Mouse (Mus musculus) myocyte (in vitro differentiated cells): ENCODE data around the gene Tmem91. TPM values are rescaled to one million over a fixed set of nuclear protein-coding genes. Genes with fewer than 3 reads are reported as not detected.

Experiments
- H3K27me3 ChIP-seq: one replicate; pipeline ENCODE4 v1.6.1; 2011; ENCODE audit not compliant: control insufficient read depth, insufficient read depth, insufficient read length
- H3K36me3 ChIP-seq: one replicate; pipeline ENCODE4 v1.6.1; 2011; ENCODE audit not compliant: control insufficient read depth, insufficient read depth
- H3K4me2 ChIP-seq: one replicate; pipeline ENCODE4 v1.6.1; 2011; ENCODE audit warnings: low read depth, control low read depth
- H3K4me3 ChIP-seq: one replicate; pipeline ENCODE4 v1.5.1; 2011; ENCODE audit warnings: mild to moderate bottlenecking, control low read depth, moderate library complexity
- H3K79me2 ChIP-seq: one replicate; pipeline ENCODE4 v1.6.1; 2011; ENCODE audit not compliant: control insufficient read depth, insufficient read depth
- H3ac ChIP-seq: one replicate; pipeline ENCODE4 v1.6.1; 2011; ENCODE audit not compliant: control insufficient read depth, insufficient read length
- CEBPB ChIP-seq: IDR thresholded peaks from 2 replicates; pipeline ENCODE4 v1.6.1; 2011; ENCODE audit warnings: mild to moderate bottlenecking, moderate library complexity; ENCODE audit not compliant: poor library complexity, insufficient read depth, severe bottlenecking
- E2F4 ChIP-seq: IDR thresholded peaks from one replicate; pipeline ENCODE4 v1.6.1; 2011; ENCODE audit warnings: mild to moderate bottlenecking, control low read depth, moderate library complexity; ENCODE audit not compliant: insufficient read depth
- MAX ChIP-seq: IDR thresholded peaks from one replicate; pipeline ENCODE4 v1.6.1; 2011; ENCODE audit warnings: low read depth, mild to moderate bottlenecking, control low read depth
- MYOD1 ChIP-seq, 3 experiments: IDR thresholded peaks; one replicate each; pipeline ENCODE4 v1.6.1; 2011; ENCODE audit warnings: control low read depth in 2 of 3, low read depth in 2 of 3, mild to moderate bottlenecking in 2 of 3, moderate library complexity in 1 of 3; ENCODE audit not compliant: insufficient read length in 2 of 3, control insufficient read depth in 1 of 3
- MYOG ChIP-seq, 3 experiments: IDR thresholded peaks; one replicate each; pipeline ENCODE4 v1.6.1; 2011; ENCODE audit warnings: control low read depth in 2 of 3, low read depth in 2 of 3, mild to moderate bottlenecking in 2 of 3; ENCODE audit not compliant: insufficient read length in 2 of 3, control insufficient read depth in 1 of 3, insufficient read depth in 1 of 3
- POLR2A ChIP-seq: IDR thresholded peaks from one replicate; pipeline ENCODE4 v1.6.1; 2011; ENCODE audit warnings: low read depth, mild to moderate bottlenecking, control low read depth, moderate library complexity; ENCODE audit not compliant: insufficient read length
- POLR2AphosphoS2 ChIP-seq: IDR thresholded peaks from one replicate; pipeline ENCODE4 v1.6.1; 2011; ENCODE audit warnings: low read depth, control low read depth; ENCODE audit not compliant: insufficient read length
- REST ChIP-seq: IDR thresholded peaks from one replicate; pipeline ENCODE4 v1.6.1; 2011; ENCODE audit warnings: mild to moderate bottlenecking, control low read depth, moderate library complexity; ENCODE audit not compliant: insufficient read depth, insufficient read length
- SRF ChIP-seq: IDR thresholded peaks from one replicate; pipeline ENCODE4 v1.6.1; 2011; ENCODE audit warnings: low read depth; ENCODE audit not compliant: control insufficient read depth, insufficient read length
- TCF12 ChIP-seq: IDR thresholded peaks from one replicate; pipeline ENCODE4 v1.6.1; 2011; ENCODE audit warnings: mild to moderate bottlenecking, control low read depth; ENCODE audit not compliant: poor library complexity, insufficient read depth, severe bottlenecking
- TCF3 ChIP-seq: IDR thresholded peaks from one replicate; pipeline ENCODE4 v1.6.1; 2011; ENCODE audit warnings: low read depth, control low read depth; ENCODE audit not compliant: insufficient read length
- USF1 ChIP-seq: IDR thresholded peaks from one replicate; pipeline ENCODE4 v1.6.1; 2011; ENCODE audit warnings: low read depth, mild to moderate bottlenecking, control low read depth, moderate library complexity
- polyA plus RNA-seq: library from polyadenylated mRNA; unstranded; fragments of >200 nt; fragmentation: generic; extraction: Trizol; gene quantifications from one replicate; pipeline ENCODE4 v1.2.1, GENCODE M21; 2012; ENCODE audit warnings: missing spikeins

Tmem91 gene
- polyA plus RNA-seq, 1 experiment, result 0.40 TPM

- Histone ChIP-seq H3K4me3 (no peak overlapping the region), H3K79me2 (no peaks in the 10 kb centered on the region), H3K36me3 (no peaks in the 10 kb centered on the region), H3K4me2 (no peak overlapping the region), H3ac (no peak overlapping the region), H3K27me3 (no peaks in the 10 kb centered on the region)
- TF ChIP-seq MAX (no peak), MYOD1 (IDR thresholded peaks at IDR 0.05; ENCODE audit: control insufficient read depth in 1 of 3, insufficient read length in 2 of 3, low read depth in 2 of 3) (no peak), TCF12 (no peak), CEBPB (no peak), REST (no peak), USF1 (no peak), E2F4 (no peak), MYOG (IDR thresholded peaks at IDR 0.05; ENCODE audit: control insufficient read depth in 1 of 3, insufficient read depth in 1 of 3, insufficient read length in 2 of 3, low read depth in 2 of 3) (no peak)
Observed at GRCm38 (mm10) chr7:25649839-25650238, 25.1 kb downstream of the Tmem91 start.

- Histone ChIP-seq H3K27me3 (no peaks in the 10 kb centered on the region), H3K36me3 (no peaks in the 10 kb centered on the region), H3K79me2 (no peaks in the 10 kb centered on the region), H3K4me2 (no peak overlapping the region), H3K4me3 (no peak overlapping the region), H3ac (no peak overlapping the region)
- TF ChIP-seq POLR2AphosphoS2 (no peak), CEBPB (no peak), POLR2A (no peak)
Observed at GRCm38 (mm10) chr7:25647574-25648123, 27.3 kb downstream of the Tmem91 start.

- H3K27me3 ChIP-seq, result no peaks in the 10 kb centered on the region
- H3ac ChIP-seq, result no peak overlapping the region
- H3K4me2 ChIP-seq, result no peak overlapping the region
Observed at GRCm38 (mm10) chr7:25645074-25645473, 29.9 kb downstream of the Tmem91 start.

GRCm38 (mm10) chr7:25644631-25645030 is 30.3 kb downstream of the Tmem91 start:
- H3K4me2 ChIP-seq, result no peak overlapping the region
- no peak overlapping the region for H3K4me3 ChIP-seq
- no peaks in the 10 kb centered on the region for H3K27me3 ChIP-seq
- H3K79me2 ChIP-seq, result no peaks in the 10 kb centered on the region
- no peak overlapping the region for H3ac ChIP-seq
- H3K36me3 ChIP-seq, result no peaks in the 10 kb centered on the region
- TF ChIP-seq TCF3 (no peak), REST (no peak), MAX (no peak), SRF (no peak), POLR2A (no peak), TCF12 (no peak), POLR2AphosphoS2 (no peak), MYOD1 (IDR thresholded peaks at IDR 0.05; ENCODE audit: control insufficient read depth in 1 of 3, insufficient read length in 2 of 3, low read depth in 2 of 3) (no peak), E2F4 (no peak), CEBPB (no peak), USF1 (no peak), MYOG (IDR thresholded peaks at IDR 0.05; ENCODE audit: control insufficient read depth in 1 of 3, insufficient read depth in 1 of 3, insufficient read length in 2 of 3, low read depth in 2 of 3) (no peak)

More at GRCm38 (mm10) chr7:25645074-25645473, 29.9 kb downstream of the Tmem91 start:
- no peak overlapping the region for H3K4me3 ChIP-seq
- no peak for TF ChIP-seq SRF
- no peak for TF ChIP-seq CEBPB
- no peak for TF ChIP-seq USF1
- TF ChIP-seq TCF3, result no peak
- TF ChIP-seq MAX, result no peak
- no peak for TF ChIP-seq REST
- TF ChIP-seq TCF12, result no peak
- no peak for TF ChIP-seq E2F4
- no peak for TF ChIP-seq POLR2A
- TF ChIP-seq MYOD1 (IDR thresholded peaks at IDR 0.05; ENCODE audit: control insufficient read depth in 1 of 3, insufficient read length in 2 of 3, low read depth in 2 of 3), result no peak
- TF ChIP-seq POLR2AphosphoS2, result no peak
- no peak for TF ChIP-seq MYOG (IDR thresholded peaks at IDR 0.05; ENCODE audit: control insufficient read depth in 1 of 3, insufficient read depth in 1 of 3, insufficient read length in 2 of 3, low read depth in 2 of 3)
- no peaks in the 10 kb centered on the region for H3K79me2 ChIP-seq
- H3K36me3 ChIP-seq, result no peaks in the 10 kb centered on the region

- Histone ChIP-seq H3K4me2 (no peak overlapping the region), H3K36me3 (no peaks in the 10 kb centered on the region), H3K79me2 (no peaks in the 10 kb centered on the region), H3K27me3 (no peaks in the 10 kb centered on the region), H3ac (no peak overlapping the region), H3K4me3 (no peak overlapping the region)
- no peak for TF ChIP-seq TCF3
- no peak for TF ChIP-seq USF1
- no peak for TF ChIP-seq REST
- no peak for TF ChIP-seq MYOD1 (IDR thresholded peaks at IDR 0.05; ENCODE audit: control insufficient read depth in 1 of 3, insufficient read length in 2 of 3, low read depth in 2 of 3)
- TF ChIP-seq MYOG (IDR thresholded peaks at IDR 0.05; ENCODE audit: control insufficient read depth in 1 of 3, insufficient read depth in 1 of 3, insufficient read length in 2 of 3, low read depth in 2 of 3), result no peak
- TF ChIP-seq E2F4, result no peak
- no peak for TF ChIP-seq CEBPB
Observed at GRCm38 (mm10) chr7:25644136-25644535, 30.8 kb downstream of the Tmem91 start.
